Mouse (Mus musculus) thymus, adult 2 months (tissue): ENCODE results near the gene Ap1m2. TPM values are rescaled to one million over a fixed set of nuclear protein-coding genes. Genes with fewer than 3 reads are reported as not detected.

ENCODE experiments used
- DNase-seq: peaks from one replicate; pipeline ENCODE4 v3.0.0; 2021
- H3K27ac ChIP-seq: fragments of 200-500 bp; 2 replicates; pipeline ENCODE4 v1.5.1; 2012; ENCODE audit warnings: low read length, control low read depth; ENCODE audit not compliant: control insufficient read depth, insufficient read depth
- H3K27me3 ChIP-seq: fragments of 200-500 bp; 2 replicates; pipeline ENCODE4 v1.6.1; 2012; ENCODE audit warnings: mild to moderate bottlenecking, low read length, moderate library complexity, mixed read lengths; ENCODE audit not compliant: control insufficient read depth, insufficient read depth
- H3K36me3 ChIP-seq: fragments of 200-500 bp; 2 replicates; pipeline ENCODE4 v1.6.1; 2012; ENCODE audit warnings: mild to moderate bottlenecking, low read length, moderate library complexity; ENCODE audit not compliant: control insufficient read depth, insufficient read depth
- H3K4me1 ChIP-seq: fragments of 200-500 bp; replicated peaks from 2 replicates; pipeline ENCODE4 v1.6.1; 2012; ENCODE audit warnings: low read length; ENCODE audit not compliant: control insufficient read depth, insufficient read depth
- H3K4me3 ChIP-seq: fragments of 200-500 bp; 2 replicates; pipeline ENCODE4 v1.5.1; 2012; ENCODE audit warnings: mild to moderate bottlenecking, low read length, control low read depth, moderate library complexity; ENCODE audit not compliant: control insufficient read depth, insufficient read depth
- CTCF ChIP-seq: fragments of 200-500 bp; IDR thresholded peaks from 2 replicates; pipeline ENCODE4 v1.5.1; 2012; ENCODE audit warnings: mild to moderate bottlenecking, control low read depth, low read length, moderate library complexity, borderline replicate concordance; ENCODE audit not compliant: control insufficient read depth, poor library complexity, insufficient read depth; ENCODE audit errors: extremely low read depth
- POLR2A ChIP-seq: fragments of 200-500 bp; IDR thresholded peaks from 2 replicates; pipeline ENCODE4 v1.6.1; 2012; ENCODE audit warnings: mild to moderate bottlenecking, low read length, control low read depth, moderate library complexity; ENCODE audit not compliant: control insufficient read depth, poor library complexity, insufficient read depth; ENCODE audit errors: extremely low read depth
- WGBS: fragments of 180-500 bp; shearing (Covaris S2); methylation state at CpG from one replicate; pipeline ENCODE4 v1.1.7; 2018; 5-methylcytosine and 5-hydroxymethylcytosine counted together
- polyA plus RNA-seq: library from polyadenylated mRNA; depleted of rRNA; stranded (reverse); fragments of >200 nt; gene quantifications from 2 replicates; pipeline ENCODE4 v1.2.3, GENCODE M21; 2012

Ap1m2 gene
- polyA plus RNA-seq, 1 experiment = 11.1 TPM

DNA sequence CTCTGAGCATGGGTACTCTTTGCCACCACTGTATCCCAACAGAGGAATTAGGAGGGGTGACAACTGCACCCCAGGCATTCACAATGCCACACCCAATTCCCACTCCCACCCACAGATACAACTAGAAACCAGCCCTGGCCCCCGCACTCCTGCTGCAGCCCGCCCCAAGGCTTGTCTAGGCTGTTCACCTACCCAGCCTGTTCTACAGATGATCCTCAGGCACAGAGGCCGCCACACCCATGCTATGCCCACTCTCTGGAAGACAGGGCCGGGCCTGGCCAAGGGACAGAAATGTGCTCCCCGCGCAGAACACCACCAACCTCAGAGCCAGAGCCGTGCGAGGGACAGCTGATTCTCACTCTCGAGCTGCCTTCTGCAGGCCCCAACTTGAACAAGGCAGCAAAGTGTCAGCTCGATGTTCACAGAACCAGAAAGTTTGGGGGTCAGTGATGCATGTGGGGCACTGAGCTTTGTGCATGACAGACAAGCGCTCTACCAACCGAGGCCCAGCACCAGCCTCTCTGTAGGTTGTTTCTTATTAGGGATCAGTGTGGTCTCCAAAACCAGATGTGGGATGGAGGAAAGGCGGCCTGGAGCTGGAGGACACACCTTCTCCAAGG, 60.9 kb downstream of the Ap1m2 start:
- Histone ChIP-seq H3K36me3 (no peaks in the 10 kb centered on the region), H3K27ac (no peak overlapping the region), H3K4me3 (no peak overlapping the region), H3K27me3 (peaks cover 22% of the 10 kb centered on the region; the same call in 1 of the 2 replicates), H3K4me1 (0 out of 2 replicates have a peak, but pooled peaks cover 4% of the 10 kb centered on the region)
- 89% methylated on average over 13 of the region's 13 CpGs for whole genome bisulfite sequencing
- no peak for DNase-seq
- TF ChIP-seq CTCF (no peak), POLR2A (no peak)

DNA sequence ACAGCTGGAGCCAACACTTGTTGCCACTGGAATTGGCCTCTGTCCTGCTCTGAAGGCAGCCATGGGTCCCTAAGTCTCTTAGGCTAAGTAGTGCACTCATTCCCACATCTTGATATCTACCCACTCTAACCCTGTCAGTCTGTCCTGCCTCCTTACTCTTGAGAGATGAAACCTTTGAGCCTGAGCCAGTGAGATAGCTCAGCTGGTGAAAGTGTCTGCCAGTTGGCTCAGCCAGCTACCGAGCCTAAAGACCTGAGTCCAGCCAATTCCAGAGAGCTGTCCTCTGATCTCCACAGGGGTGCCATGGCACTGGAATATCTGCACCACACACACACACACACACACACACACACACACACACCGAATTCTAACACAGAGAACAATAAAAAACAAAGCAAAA, 61.6 kb downstream of the Ap1m2 start:
- no peak for DNase-seq
- TF ChIP-seq CTCF (no peak), POLR2A (no peak)
- Histone ChIP-seq H3K27me3 (peaks cover 22% of the 10 kb centered on the region; the same call in 1 of the 2 replicates), H3K36me3 (no peaks in the 10 kb centered on the region), H3K27ac (no peak overlapping the region), H3K4me3 (no peak overlapping the region), H3K4me1 (0 out of 2 replicates have a peak, but pooled peaks cover 4% of the 10 kb centered on the region)
- WGBS = 92% methylated on average over 2 of the region's 2 CpGs

- H3K27me3 ChIP-seq = peaks cover 22% of the 10 kb centered on the region; the same call in 1 of the 2 replicates
- 56% methylated on average over 17 of the region's 17 CpGs for WGBS
Measured at GRCm38 (mm10) chr9:21249629-21250508, 62.3 kb downstream of the Ap1m2 start.

GRCm38 (mm10) chr9:21248326-21248725, 63.8 kb downstream of the Ap1m2 start, which contains the start of gene S1pr5:
Gene S1pr5 (minus strand): TSS chr9:21248443.
- DNase-seq = no peak
- 5% methylated on average over 30 of the region's 30 CpGs for WGBS
- no peak within 1 kb of the TSS for H3K27ac ChIP-seq
- no peaks in the 10 kb centered on the region for H3K36me3 ChIP-seq
- H3K4me3 ChIP-seq = no peak within 1 kb of the TSS
- peaks cover 22% of the 10 kb centered on the region; the same call in 1 of the 2 replicates for H3K27me3 ChIP-seq
- TF ChIP-seq CTCF (no peak), POLR2A (no peak)
- peaks cover 15% of the 10 kb centered on the region for H3K4me1 ChIP-seq

More at GRCm38 (mm10) chr9:21249629-21250508, 62.3 kb downstream of the Ap1m2 start:
- TF ChIP-seq POLR2A (no peak), CTCF (no peak)
- no peak overlapping the region for H3K4me3 ChIP-seq
- peaks cover 4% of the 10 kb centered on the region; the same call in 1 of the 2 replicates for H3K4me1 ChIP-seq
- H3K36me3 ChIP-seq = no peaks in the 10 kb centered on the region
- no peak for DNase-seq
- H3K27ac ChIP-seq = no peak overlapping the region

DNA sequence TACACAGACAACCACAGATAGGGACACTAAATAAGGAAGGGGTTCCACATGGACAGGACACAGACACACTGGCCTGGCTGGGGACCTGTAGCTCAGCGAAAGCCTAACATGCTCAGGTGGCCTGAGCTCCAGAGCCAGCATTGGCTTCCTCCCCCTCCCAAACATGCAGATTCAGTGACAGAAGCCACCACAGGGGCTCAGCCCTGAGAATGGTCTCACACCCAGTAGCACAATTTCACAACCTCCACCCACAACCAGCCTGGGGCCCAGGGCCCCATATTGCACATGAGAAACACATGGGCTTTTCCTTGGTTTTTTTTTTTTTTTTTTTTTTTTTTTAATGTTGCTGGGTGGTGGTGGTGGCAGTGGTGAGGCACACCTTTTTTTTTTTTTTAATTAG, 65.8 kb downstream of the Ap1m2 start:
- no peaks in the 10 kb centered on the region for H3K36me3 ChIP-seq
- no peak overlapping the region for H3K27ac ChIP-seq
- WGBS = 100% methylated on average over 1 of the region's 1 CpGs
- DNase-seq = no peak
- no peak for TF ChIP-seq POLR2A
- no peak for TF ChIP-seq CTCF
- H3K4me1 ChIP-seq = peaks cover 15% of the 10 kb centered on the region
- H3K4me3 ChIP-seq = no peak overlapping the region
- H3K27me3 ChIP-seq = peaks cover 22% of the 10 kb centered on the region; the same call in 1 of the 2 replicates

GRCm38 (mm10) chr9:21245113-21245487, 67.0 kb downstream of the Ap1m2 start:
- H3K4me3 ChIP-seq = no peak overlapping the region
- no peak overlapping the region for H3K27ac ChIP-seq
- WGBS = 10% methylated on average over 16 of the region's 16 CpGs
- no peak for DNase-seq
- TF ChIP-seq CTCF (no peak), POLR2A (no peak)
- peaks cover 15% of the 10 kb centered on the region for H3K4me1 ChIP-seq
- no peaks in the 10 kb centered on the region for H3K36me3 ChIP-seq
- peaks cover 22% of the 10 kb centered on the region; the same call in 1 of the 2 replicates for H3K27me3 ChIP-seq
